Mouse (Mus musculus) heart, embryonic 16.5 days (tissue): ENCODE results near the gene Hist1h2bf. TPM values are rescaled to one million over a fixed set of nuclear protein-coding genes. Genes with fewer than 3 reads are reported as not detected.
"Not testable (repeated sequence)": the region's sequence is repeated elsewhere in the genome, so short reads cannot be mapped to it uniquely, and the experiment has no call there.

Experiments used
- ATAC-seq: fragments of 200-750 bp; cut with Nextera tagmentation; replicated peaks from 2 replicates; pipeline ENCODE4 v1.8.0; 2017; ENCODE audit warnings: moderate number of reproducible peaks; ENCODE audit not compliant: insufficient read depth, low FRiP score; ENCODE audit errors: extremely low read depth
- H3K27ac ChIP-seq: fragments of 300-500 bp; sonication (generic); 2 replicates; pipeline ENCODE4 v1.5.1; 2014; ENCODE audit warnings: mild to moderate bottlenecking, low read length, control low read depth, moderate library complexity
- H3K27me3 ChIP-seq: fragments of 300-500 bp; sonication (generic); 2 replicates; pipeline ENCODE4 v1.6.1; 2014; ENCODE audit warnings: low read length, mixed read lengths; ENCODE audit not compliant: control insufficient read depth, insufficient read depth
- H3K36me3 ChIP-seq: fragments of 300-500 bp; sonication (generic); 2 replicates; pipeline ENCODE4 v1.6.1; 2014; ENCODE audit not compliant: control insufficient read depth, insufficient read depth
- H3K4me1 ChIP-seq: fragments of 300-500 bp; sonication (generic); 2 replicates; pipeline ENCODE4 v1.6.1; 2014; ENCODE audit warnings: low read length, mixed read lengths; ENCODE audit not compliant: control insufficient read depth, insufficient read depth
- H3K4me2 ChIP-seq: fragments of 300-500 bp; sonication (generic); 2 replicates; pipeline ENCODE4 v1.6.1; 2014; ENCODE audit warnings: low read depth, mild to moderate bottlenecking, control low read depth, low read length
- H3K4me3 ChIP-seq: fragments of 300-500 bp; sonication (generic); 2 replicates; pipeline ENCODE4 v1.5.1; 2014; ENCODE audit warnings: mild to moderate bottlenecking, control low read depth, low read length
- H3K9ac ChIP-seq: fragments of 300-500 bp; sonication (generic); 2 replicates; pipeline ENCODE4 v1.6.1; 2014; ENCODE audit warnings: low read length, control low read depth
- H3K9me3 ChIP-seq: fragments of 300-500 bp; sonication (generic); replicated peaks from 2 replicates; pipeline ENCODE4 v1.6.1; 2016; ENCODE audit warnings: low read length; ENCODE audit not compliant: control insufficient read depth
- WGBS: fragments of 180-500 bp; shearing (Covaris S2); extraction: QIAGEN DNeasy Blood & Tissue Kit; methylation state at CpG from one replicate; pipeline ENCODE4 v1.1.7; 2014; 5-methylcytosine and 5-hydroxymethylcytosine counted together
- polyA plus RNA-seq: library from polyadenylated mRNA; unstranded; fragments of >200 nt; fragmentation: Nextera tagmentation; extraction: Ambion mirVana; gene quantifications from 2 replicates; pipeline ENCODE4 v1.2.1, GENCODE M21; 2015

Gene Hist1h2bf
- polyA plus RNA-seq, 1 experiment from 2014 or later: 0.37 TPM

DNA sequence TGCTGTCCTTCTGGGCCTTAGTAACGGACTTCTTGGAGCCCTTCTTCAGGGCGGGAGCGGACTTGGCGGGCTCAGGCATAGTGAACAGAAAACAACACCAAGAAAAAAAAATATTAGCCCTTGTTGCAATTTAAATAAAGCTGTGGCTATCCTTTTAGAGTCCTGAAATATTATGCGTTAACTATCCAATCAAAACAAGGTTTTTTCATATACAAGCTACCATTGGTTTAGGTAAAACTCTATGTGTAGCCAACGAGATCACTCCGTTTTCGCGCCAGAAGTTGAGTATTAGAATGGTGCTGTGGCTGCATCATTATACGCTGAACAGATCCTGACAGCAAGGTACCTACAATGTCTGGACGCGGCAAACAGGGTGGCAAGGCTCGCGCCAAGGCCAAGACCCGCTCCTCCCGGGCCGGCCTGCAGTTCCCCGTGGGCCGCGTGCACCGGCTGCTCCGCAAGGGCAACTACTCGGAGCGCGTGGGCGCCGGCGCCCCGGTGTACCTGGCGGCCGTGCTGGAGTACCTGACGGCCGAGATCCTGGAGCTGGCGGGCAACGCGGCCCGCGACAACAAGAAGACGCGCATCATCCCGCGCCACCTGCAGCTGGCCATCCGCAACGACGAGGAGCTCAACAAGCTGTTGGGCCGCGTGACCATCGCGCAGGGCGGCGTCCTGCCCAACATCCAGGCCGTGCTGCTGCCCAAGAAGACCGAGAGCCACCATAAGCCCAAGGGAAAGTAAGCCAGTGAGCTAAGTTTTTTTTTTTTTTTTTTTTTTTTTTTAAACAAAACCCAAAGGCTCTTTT is 40.2 kb downstream of the Hist1h2bf start, which contains the start of gene Hist1h2af:
Gene Hist1h2af (plus strand): TSS at position 347 of the 808 bp plus-strand sequence.
- peak within 1 kb of the TSS; percentile 90 for H3K9ac ChIP-seq
- not testable (repeated sequence) for H3K36me3 ChIP-seq, H3K9me3 ChIP-seq, H3K27me3 ChIP-seq
- WGBS: under 1% methylated on average over 24 of the region's 53 CpGs
- H3K4me2 ChIP-seq: peak within 1 kb of the TSS; percentile 75
- ATAC-seq: 0 out of 2 replicates have a peak, but pooled peaks have one; percentile 21
- peaks cover 34% of the 10 kb centered on the region for H3K4me1 ChIP-seq
- H3K27ac ChIP-seq: peak within 1 kb of the TSS; percentile 99
- peak within 1 kb of the TSS; percentile 77 for H3K4me3 ChIP-seq

DNA sequence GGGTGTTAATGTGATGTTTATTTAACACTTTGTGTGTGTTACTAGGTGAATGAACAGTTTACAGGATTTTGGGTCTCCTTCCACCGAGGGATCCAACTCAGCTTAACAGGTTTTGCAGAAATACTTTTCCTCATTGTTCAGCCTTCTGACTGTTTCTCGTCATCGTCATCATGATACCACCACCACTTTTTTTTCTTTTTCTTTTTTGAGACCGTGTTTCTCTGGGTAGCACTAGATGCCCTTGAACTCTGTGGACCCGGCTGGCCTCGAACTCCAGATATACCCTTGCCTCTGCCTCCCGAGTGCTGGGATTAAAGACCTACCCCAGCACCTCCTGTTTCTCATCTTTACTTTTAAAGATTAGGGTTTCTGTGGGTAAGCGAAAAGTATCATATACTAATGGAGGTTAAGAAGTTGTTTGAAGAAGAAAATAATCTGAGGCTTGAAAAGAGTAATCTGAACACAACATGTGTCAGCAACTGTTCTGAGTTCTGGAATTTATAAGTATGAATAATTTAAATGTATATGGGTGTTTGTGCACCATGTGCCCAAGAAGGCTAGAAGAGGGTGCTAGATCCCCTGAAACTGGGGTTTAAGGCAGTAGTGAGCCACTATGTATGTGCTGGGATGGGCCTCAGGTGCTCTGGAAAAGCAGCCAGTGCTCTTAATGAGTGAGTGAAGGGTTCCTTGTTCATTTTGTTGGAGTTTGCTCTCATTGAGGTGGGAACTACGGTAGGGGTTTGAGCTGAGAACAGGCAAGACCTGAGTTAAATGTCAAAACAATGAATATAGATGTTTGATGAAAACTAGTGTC is 41.5 kb downstream of the Hist1h2bf start:
- H3K4me2 ChIP-seq: peak overlapping the region; percentile 75
- no peak for ATAC-seq
- H3K4me1 ChIP-seq: peaks cover 37% of the 10 kb centered on the region
- peak overlapping the region; percentile 77 for H3K4me3 ChIP-seq
- WGBS: 21% methylated on average over 9 of the region's 9 CpGs
- no peaks in the 10 kb centered on the region for H3K27me3 ChIP-seq
- no peaks in the 10 kb centered on the region for H3K9me3 ChIP-seq
- H3K9ac ChIP-seq: peak overlapping the region; percentile 90
- H3K27ac ChIP-seq: peak overlapping the region; percentile 99
- H3K36me3 ChIP-seq: no peaks in the 10 kb centered on the region

DNA sequence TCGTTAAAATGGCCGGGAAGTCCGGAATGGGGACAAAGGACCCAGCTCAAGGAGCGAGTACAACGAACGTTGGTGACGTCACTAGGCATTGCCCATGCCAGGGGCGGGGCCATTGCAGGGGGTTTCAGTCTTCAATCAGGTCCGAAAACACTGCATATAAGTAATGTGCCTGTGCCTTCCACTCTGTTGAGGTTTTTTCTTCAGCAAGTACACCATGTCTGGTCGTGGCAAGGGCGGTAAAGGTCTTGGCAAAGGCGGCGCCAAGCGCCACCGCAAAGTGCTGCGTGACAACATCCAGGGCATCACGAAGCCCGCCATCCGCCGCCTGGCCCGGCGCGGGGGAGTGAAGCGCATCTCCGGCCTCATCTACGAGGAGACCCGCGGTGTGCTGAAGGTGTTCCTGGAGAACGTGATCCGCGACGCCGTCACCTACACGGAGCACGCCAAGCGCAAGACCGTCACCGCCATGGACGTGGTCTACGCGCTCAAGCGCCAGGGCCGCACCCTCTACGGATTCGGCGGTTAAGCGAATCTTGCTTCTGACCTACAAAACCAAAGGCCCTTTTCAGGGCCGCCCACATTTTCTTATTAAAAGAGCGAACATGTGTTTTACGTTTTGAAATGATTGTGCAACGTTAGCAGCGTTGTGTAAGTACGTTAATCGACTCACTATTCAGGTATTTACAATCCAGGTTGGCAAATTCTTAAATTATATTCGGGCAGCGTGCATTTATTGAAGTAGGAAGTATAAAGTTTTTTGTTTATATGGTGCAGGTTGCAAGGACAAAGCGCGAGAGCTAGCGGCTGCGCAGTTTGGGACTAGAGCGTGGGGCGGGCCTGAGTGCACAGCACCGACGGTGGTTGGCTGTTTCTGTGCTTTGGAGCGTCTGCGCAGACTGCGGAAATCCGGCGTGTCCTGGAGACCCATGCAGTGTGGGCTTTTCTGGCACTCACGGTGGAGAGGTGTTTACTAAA is 42.8 kb downstream of the Hist1h2bf start, which contains the start of gene Hist1h4h:
Gene Hist1h4h (plus strand): TSS at position 150 of the 975 bp plus-strand sequence.
- H3K4me1 ChIP-seq: peaks cover 29% of the 10 kb centered on the region
- H3K36me3 ChIP-seq: no peaks in the 10 kb centered on the region
- peak within 1 kb of the TSS; percentile 75 for H3K4me2 ChIP-seq
- peak within 1 kb of the TSS; percentile 90 for H3K9ac ChIP-seq
- H3K9me3 ChIP-seq: no peaks in the 10 kb centered on the region
- peak within 1 kb of the TSS; percentile 99 for H3K27ac ChIP-seq
- peak within 1 kb of the TSS; percentile 77 for H3K4me3 ChIP-seq
- H3K27me3 ChIP-seq: no peaks in the 10 kb centered on the region
- under 1% methylated on average over 55 of the region's 70 CpGs for WGBS
- peak; percentile 78 for ATAC-seq

DNA sequence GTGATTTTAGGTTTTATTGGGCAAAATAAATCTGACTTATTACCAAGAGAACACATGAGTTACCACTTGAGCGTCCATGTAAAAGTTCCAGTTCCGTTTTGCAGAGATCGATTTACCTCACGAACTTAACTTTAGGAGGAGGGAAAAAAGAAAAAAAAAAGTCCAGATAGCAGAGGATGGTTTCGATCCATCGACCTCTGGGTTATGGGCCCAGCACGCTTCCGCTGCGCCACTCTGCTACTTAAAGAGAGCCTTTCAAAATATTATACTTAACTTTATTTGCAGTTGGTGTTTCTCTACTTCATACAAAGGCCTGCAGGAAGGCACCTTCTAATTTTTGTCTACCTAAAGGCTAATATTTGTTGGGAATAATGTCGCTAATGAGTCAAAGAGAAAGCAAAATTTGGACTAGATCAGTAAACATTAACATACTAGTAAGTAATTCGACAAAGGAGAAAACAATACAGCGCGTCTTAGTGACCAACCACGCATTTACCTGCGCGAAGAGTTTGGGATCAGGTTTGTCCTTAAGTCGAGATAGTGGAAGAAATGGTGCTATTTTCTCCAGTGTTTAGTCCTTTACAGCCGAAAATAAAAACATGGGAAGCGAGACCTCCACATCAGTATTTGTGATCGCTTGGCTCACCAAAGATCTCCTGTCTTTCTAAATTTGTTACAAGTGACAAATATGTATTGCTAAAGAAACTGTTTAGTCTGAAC is 43.7 kb downstream of the Hist1h2bf start:
- under 1% methylated on average over 20 of the region's 20 CpGs for WGBS
- ATAC-seq: no peak
- Histone ChIP-seq H3K27me3 (no peaks in the 10 kb centered on the region), H3K36me3 (no peaks in the 10 kb centered on the region), H3K4me2 (peak overlapping the region; percentile 75), H3K9ac (peak overlapping the region; percentile 90), H3K27ac (peak overlapping the region; percentile 99), H3K9me3 (no peaks in the 10 kb centered on the region), H3K4me3 (peak overlapping the region; percentile 77), H3K4me1 (peaks cover 32% of the 10 kb centered on the region)

DNA sequence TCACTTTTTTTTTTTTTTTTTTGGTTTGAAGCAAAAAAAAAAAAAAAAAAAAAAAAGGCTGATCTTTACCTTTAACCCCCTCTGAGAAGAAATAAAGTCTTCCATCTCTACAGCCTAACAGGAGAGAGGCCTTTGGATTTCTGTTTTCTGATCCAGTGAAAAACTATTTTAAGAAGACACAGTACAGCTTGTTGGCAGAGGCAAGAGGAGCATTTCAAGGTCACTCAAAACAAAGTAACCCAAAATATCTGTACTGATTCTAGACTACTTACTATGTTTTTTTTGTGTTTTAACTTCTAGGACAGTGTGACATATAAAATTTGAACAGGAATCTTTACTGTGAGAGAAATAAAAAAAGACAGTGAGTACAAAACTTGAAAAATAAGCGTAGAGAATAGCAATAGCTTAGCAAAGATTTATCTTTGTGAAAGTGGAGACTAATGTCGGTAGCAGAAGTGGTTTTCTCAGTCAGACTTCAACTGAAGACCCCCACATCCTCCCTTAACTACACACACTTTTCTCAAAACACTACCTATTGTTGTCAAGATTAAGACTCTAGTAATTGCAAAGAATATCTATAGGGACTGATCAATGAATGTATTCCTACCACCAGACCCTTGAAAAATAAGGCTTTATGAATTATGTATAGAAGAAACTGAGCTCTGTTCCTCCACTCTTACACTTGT is 44.4 kb downstream of the Hist1h2bf start:
- peak overlapping the region; percentile 77 for H3K4me3 ChIP-seq
- WGBS: 14% methylated on average over 2 of the region's 2 CpGs
- peak overlapping the region; percentile 99 for H3K27ac ChIP-seq
- peak overlapping the region; percentile 90 for H3K9ac ChIP-seq
- H3K4me1 ChIP-seq: peaks cover 30% of the 10 kb centered on the region
- no peak for ATAC-seq
- H3K36me3 ChIP-seq: no peaks in the 10 kb centered on the region
- H3K9me3 ChIP-seq: no peaks in the 10 kb centered on the region
- H3K27me3 ChIP-seq: no peaks in the 10 kb centered on the region
- peak overlapping the region; percentile 75 for H3K4me2 ChIP-seq

DNA sequence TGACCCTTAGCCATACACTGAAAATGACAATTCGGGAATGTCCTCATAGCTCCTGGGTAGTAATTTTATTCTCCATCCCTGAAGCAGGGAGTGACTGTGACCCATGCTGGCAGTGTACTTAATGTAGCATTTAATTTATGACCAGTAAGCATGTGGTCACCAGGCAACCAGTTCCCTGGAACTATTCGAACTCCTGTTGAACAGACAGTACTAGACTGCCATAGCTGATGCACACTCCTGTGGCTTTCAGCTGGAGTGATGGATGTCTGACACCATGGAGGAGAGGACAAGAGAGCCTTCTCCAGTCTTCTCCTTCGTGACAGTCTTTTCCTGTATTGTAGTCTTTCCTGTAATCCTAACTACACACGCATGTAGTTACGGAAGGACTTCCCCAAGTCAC is 45.0 kb downstream of the Hist1h2bf start:
- Histone ChIP-seq H3K27ac (peak overlapping the region; percentile 99), H3K4me2 (peak overlapping the region; percentile 19; the same call in 1 of the 2 replicates), H3K4me1 (peaks cover 26% of the 10 kb centered on the region), H3K36me3 (no peaks in the 10 kb centered on the region), H3K9me3 (no peaks in the 10 kb centered on the region), H3K27me3 (no peaks in the 10 kb centered on the region), H3K4me3 (no peak overlapping the region), H3K9ac (peak overlapping the region; percentile 15; the same call in 1 of the 2 replicates)
- 79% methylated on average over 5 of the region's 5 CpGs for WGBS
- no peak for ATAC-seq

DNA sequence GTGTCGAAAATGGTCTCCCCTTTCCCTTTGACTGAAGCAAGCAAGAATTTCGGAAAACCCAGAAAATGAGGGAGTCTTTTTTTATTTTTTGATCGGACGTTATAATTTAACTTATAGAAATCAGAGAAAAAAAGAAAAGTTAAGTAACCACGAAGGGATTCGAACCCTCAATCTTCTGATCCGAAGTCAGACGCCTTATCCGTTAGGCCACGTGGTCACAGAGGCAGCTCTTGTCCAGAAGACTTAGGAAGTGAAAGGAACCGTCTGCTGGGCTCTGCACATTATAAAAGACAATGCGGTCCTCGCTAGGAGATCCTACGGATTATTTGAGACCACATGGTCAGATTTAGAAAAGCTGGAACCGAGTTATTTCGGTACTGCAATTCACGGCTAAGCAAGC is 47.7 kb downstream of the Hist1h2bf start:
- peak overlapping the region; percentile 43 for H3K4me3 ChIP-seq
- no peaks in the 10 kb centered on the region for H3K9me3 ChIP-seq
- no peak overlapping the region for H3K27ac ChIP-seq
- peaks cover 13% of the 10 kb centered on the region for H3K4me1 ChIP-seq
- no peaks in the 10 kb centered on the region for H3K27me3 ChIP-seq
- peak overlapping the region; percentile 42 for H3K9ac ChIP-seq
- H3K4me2 ChIP-seq: peak overlapping the region; percentile 58
- ATAC-seq: no peak
- under 1% methylated on average over 17 of the region's 17 CpGs for whole genome bisulfite sequencing
- H3K36me3 ChIP-seq: no peaks in the 10 kb centered on the region
